Mouse (Mus musculus) CH12.LX (cell line): Measurements from ENCODE around the gene Syne1. TPM values are rescaled to one million over a fixed set of nuclear protein-coding genes. Genes with fewer than 3 reads are reported as not detected.

ENCODE experiments used
- DNase-seq: peaks from one replicate; pipeline ENCODE4 v3.0.0-alpha.2; 2013; ENCODE audit errors: extremely low read depth
- H3K27ac ChIP-seq: 2 replicates; pipeline ENCODE4 v1.5.1; 2012; ENCODE audit warnings: low read depth, mild to moderate bottlenecking, control low read depth, moderate library complexity; ENCODE audit not compliant: insufficient read depth
- H3K27me3 ChIP-seq: replicated peaks from 2 replicates; pipeline ENCODE3; 2012; ENCODE audit warnings: inconsistent platforms
- H3K36me3 ChIP-seq, 2 experiments: replicated peaks in 1 of 2; 2 replicates each; pipeline versions ENCODE3 to v1.6.1; 2012; ENCODE audit warnings: inconsistent platforms in 1 of 2, low read length in 1 of 2, mild to moderate bottlenecking in 1 of 2, mixed read lengths in 1 of 2, moderate library complexity in 1 of 2; ENCODE audit not compliant: control insufficient read depth in 1 of 2, insufficient read depth in 1 of 2
- H3K4me1 ChIP-seq, 2 experiments: 2 replicates each; pipeline ENCODE4 v1.6.1; 2012; ENCODE audit warnings: inconsistent platforms in 1 of 2, moderate library complexity in 1 of 2; ENCODE audit not compliant: insufficient read depth in 2 of 2, control insufficient read depth in 1 of 2
- H3K4me2 ChIP-seq: 2 replicates; pipeline ENCODE4 v1.6.1; 2012; ENCODE audit warnings: low read depth, mild to moderate bottlenecking, control low read depth; ENCODE audit not compliant: poor library complexity, insufficient read depth, severe bottlenecking
- H3K4me3 ChIP-seq, 3 experiments: fragments of 150-350 bp in 1 of 3; sonication (generic) in 1 of 3; replicated peaks in 1 of 3; 2 replicates each; pipeline versions ENCODE3 to v1.5.1; 2011 to 2012; ENCODE audit warnings: low read depth in 2 of 3, low read length in 2 of 3, mild to moderate bottlenecking in 2 of 3, moderate library complexity in 2 of 3, control low read depth in 1 of 3, improper control_type of control experiment in 1 of 3, inconsistent platforms in 1 of 3, mixed read lengths in 1 of 3; ENCODE audit not compliant: poor library complexity in 1 of 3
- H3K79me2 ChIP-seq: replicated peaks from 2 replicates; pipeline ENCODE4 v1.6.1; 2012; ENCODE audit warnings: mild to moderate bottlenecking, moderate library complexity; ENCODE audit not compliant: control insufficient read depth, poor library complexity, insufficient read depth, severe bottlenecking; ENCODE audit errors: extremely low read depth
- H3K9ac ChIP-seq: 2 replicates; pipeline ENCODE4 v1.6.1; 2012; ENCODE audit warnings: low read depth, mild to moderate bottlenecking, control low read depth, moderate library complexity; ENCODE audit not compliant: insufficient read depth
- H3K9me3 ChIP-seq: replicated peaks from 2 replicates; pipeline ENCODE3; 2012; ENCODE audit warnings: low read length, inconsistent platforms, mixed read lengths
- BHLHE40 ChIP-seq: IDR thresholded peaks from 2 replicates; pipeline ENCODE4 v1.6.1; 2011; ENCODE audit warnings: mild to moderate bottlenecking, low read depth, low read length, improper control_type of control experiment
- CHD2 ChIP-seq: IDR thresholded peaks from 2 replicates; pipeline ENCODE4 v1.6.1; 2011; ENCODE audit warnings: low read length, improper control_type of control experiment
- CTCF ChIP-seq, 2 experiments: IDR thresholded peaks in 1 of 2; conservative IDR thresholded peaks in 1 of 2; 2 replicates each; pipeline ENCODE4 v1.5.1; 2011 to 2012; ENCODE audit warnings: low read depth in 2 of 2, low read length in 2 of 2, improper control_type of control experiment in 1 of 2, inconsistent platforms in 1 of 2, mild to moderate bottlenecking in 1 of 2, moderate library complexity in 1 of 2
- E2F4 ChIP-seq: IDR thresholded peaks from 2 replicates; pipeline ENCODE4 v1.6.1; 2011; ENCODE audit warnings: low read depth, low read length, improper control_type of control experiment; ENCODE audit not compliant: insufficient replicate concordance
- ELF1 ChIP-seq: IDR thresholded peaks from 2 replicates; pipeline ENCODE4 v1.6.1; 2014; ENCODE audit warnings: low read depth, mild to moderate bottlenecking, inconsistent platforms, low read length, improper control_type of control experiment
- EP300 ChIP-seq: IDR thresholded peaks from 2 replicates; pipeline ENCODE4 v1.6.1; 2011; ENCODE audit warnings: low read length, improper control_type of control experiment
- ETS1 ChIP-seq: conservative IDR thresholded peaks from 2 replicates; pipeline ENCODE4 v1.6.1; 2012; ENCODE audit warnings: low read depth, mild to moderate bottlenecking, inconsistent platforms, low read length, improper control_type of control experiment, moderate library complexity
- GABPA ChIP-seq: IDR thresholded peaks from 2 replicates; pipeline ENCODE4 v1.6.1; 2012; ENCODE audit warnings: low read depth, low read length, improper control_type of control experiment, inconsistent platforms; ENCODE audit not compliant: insufficient replicate concordance
- HCFC1 ChIP-seq: IDR thresholded peaks from 2 replicates; pipeline ENCODE4 v1.6.1; 2012; ENCODE audit warnings: low read depth, mild to moderate bottlenecking, inconsistent platforms, low read length, improper control_type of control experiment
- IRF4 ChIP-seq: IDR thresholded peaks from 2 replicates; pipeline ENCODE4 v1.6.1; 2014; ENCODE audit warnings: low read depth, mild to moderate bottlenecking, inconsistent platforms, low read length, improper control_type of control experiment
- JUN ChIP-seq: IDR thresholded peaks from 2 replicates; pipeline ENCODE4 v1.6.1; 2011; ENCODE audit warnings: low read depth, mild to moderate bottlenecking, low read length, improper control_type of control experiment, moderate library complexity; ENCODE audit not compliant: insufficient read depth
- KAT2A ChIP-seq: IDR thresholded peaks from 2 replicates; pipeline ENCODE4 v1.6.1; 2012; ENCODE audit warnings: low read length, improper control_type of control experiment, inconsistent platforms; ENCODE audit not compliant: insufficient replicate concordance
- MAFK ChIP-seq: IDR thresholded peaks from 2 replicates; pipeline ENCODE4 v1.6.1; 2011; ENCODE audit warnings: low read length, improper control_type of control experiment; ENCODE audit not compliant: insufficient replicate concordance
- MAZ ChIP-seq: IDR thresholded peaks from 2 replicates; pipeline ENCODE4 v1.6.1; 2012; ENCODE audit warnings: low read depth, mild to moderate bottlenecking, inconsistent platforms, low read length, improper control_type of control experiment, moderate library complexity
- MEF2A ChIP-seq: IDR thresholded peaks from 2 replicates; pipeline ENCODE4 v1.6.1; 2014; ENCODE audit warnings: low read depth, mild to moderate bottlenecking, inconsistent platforms, low read length, improper control_type of control experiment, borderline replicate concordance
- MXI1 ChIP-seq: IDR thresholded peaks from 2 replicates; pipeline ENCODE4 v1.6.1; 2011; ENCODE audit warnings: mild to moderate bottlenecking, low read depth, low read length, improper control_type of control experiment
- MYC ChIP-seq: IDR thresholded peaks from 2 replicates; pipeline ENCODE4 v1.6.1; 2011; ENCODE audit warnings: low read depth, mild to moderate bottlenecking, improper control_type of control experiment, low read length
- NRF1 ChIP-seq: IDR thresholded peaks from 2 replicates; pipeline ENCODE4 v1.6.1; 2014; ENCODE audit warnings: low read depth, mild to moderate bottlenecking, inconsistent platforms, low read length, improper control_type of control experiment, moderate library complexity
- PAX5 ChIP-seq: IDR thresholded peaks from 2 replicates; pipeline ENCODE4 v1.6.1; 2012; ENCODE audit warnings: low read length, inconsistent platforms, mixed read lengths
- POLR2A ChIP-seq: IDR thresholded peaks from 2 replicates; pipeline ENCODE4 v1.6.1; 2011; ENCODE audit warnings: low read depth, mild to moderate bottlenecking, improper control_type of control experiment, low read length
- POLR2AphosphoS2 ChIP-seq: IDR thresholded peaks from 2 replicates; pipeline ENCODE4 v1.6.1; 2011; ENCODE audit warnings: low read depth, low read length, improper control_type of control experiment
- RAD21 ChIP-seq: IDR thresholded peaks from 2 replicates; pipeline ENCODE4 v1.6.1; 2011; ENCODE audit warnings: low read depth, mild to moderate bottlenecking, low read length, improper control_type of control experiment, moderate library complexity
- RCOR1 ChIP-seq: conservative IDR thresholded peaks from 2 replicates; pipeline ENCODE4 v1.6.1; 2012; ENCODE audit warnings: low read depth, mild to moderate bottlenecking, inconsistent platforms, low read length, improper control_type of control experiment
- SIN3A ChIP-seq: IDR thresholded peaks from 2 replicates; pipeline ENCODE4 v1.6.1; 2012; ENCODE audit warnings: low read length, improper control_type of control experiment, inconsistent platforms
- SMC3 ChIP-seq: IDR thresholded peaks from 2 replicates; pipeline ENCODE4 v1.6.1; 2011; ENCODE audit warnings: low read depth, low read length, improper control_type of control experiment
- TCF12 ChIP-seq: IDR thresholded peaks from 2 replicates; pipeline ENCODE4 v1.6.1; 2014; ENCODE audit warnings: low read depth, mild to moderate bottlenecking, inconsistent platforms, low read length, improper control_type of control experiment
- USF1 ChIP-seq: IDR thresholded peaks from 2 replicates; pipeline ENCODE4 v1.6.1; 2014; ENCODE audit warnings: low read depth, mild to moderate bottlenecking, inconsistent platforms, low read length, improper control_type of control experiment
- ZC3H11A ChIP-seq: IDR thresholded peaks from 2 replicates; pipeline ENCODE4 v1.6.1; 2012; ENCODE audit warnings: low read depth, mild to moderate bottlenecking, inconsistent platforms, low read length, improper control_type of control experiment
- ZMIZ1 ChIP-seq: IDR thresholded peaks from 2 replicates; pipeline ENCODE4 v1.6.1; 2012; ENCODE audit warnings: low read depth, mild to moderate bottlenecking, inconsistent platforms, low read length, improper control_type of control experiment
- ZNF384 ChIP-seq: IDR thresholded peaks from 2 replicates; pipeline ENCODE4 v1.6.1; 2012; ENCODE audit warnings: low read depth, low read length, improper control_type of control experiment, inconsistent platforms
- dilution Hi-C: fragments of 300-500 bp; cut with MboI; formaldehyde crosslinking; loops from 2 replicates; pipeline ENCODE4 v1.14.3; 2020; ENCODE audit warnings: low sequenced_read_pairs; ENCODE audit not compliant: extremely low pct_unique_long_range_greater_than_20kb, extremely low pct_ligation_motif_present
- in situ Hi-C: fragments of 300-500 bp; cut with MboI; formaldehyde crosslinking; loops from 3 replicates; pipeline ENCODE4 v1.14.3; 2019; ENCODE audit warnings: low sequenced_read_pairs, low pct_ligation_motif_present, low pct_unique_long_range_greater_than_20kb, mixed read lengths
- polyA plus RNA-seq: library from polyadenylated mRNA; unstranded; fragments of >175 nt; gene quantifications from 2 replicates; pipeline ENCODE4 v1.2.1, GENCODE M21; 2012; ENCODE audit warnings: low read depth; ENCODE audit not compliant: insufficient read length
- total RNA-seq, 2 experiments: library from RNA; depleted of rRNA; stranded (reverse); fragments of 300-350 nt in 1 of 2; fragments of >200 nt in 1 of 2; gene quantifications; 2 replicates each; pipeline ENCODE4 v1.2.3; 2012 to 2014

Gene Syne1
- total and polyA plus RNA-seq, 3 experiments: 3.1 to 7.6 (median 3.6) TPM

GRCm38 (mm10) chr10:5008795-5009366 is 542.4 kb downstream of the Syne1 start:
- Histone ChIP-seq H3K9ac (no peak overlapping the region), H3K9me3 (no peaks in the 10 kb centered on the region), H3K79me2 (no peaks in the 10 kb centered on the region), H3K4me1 (peaks cover 0 to 12% of the 10 kb centered on the region in 2 experiments; a peak in 2 of 4 replicates), H3K36me3 (no peaks in the 10 kb centered on the region), H3K27me3 (no peaks in the 10 kb centered on the region), H3K27ac (no peak overlapping the region), H3K4me2 (no peak overlapping the region), H3K4me3 (no peak overlapping the region)
- no peak for TF ChIP-seq MEF2A
- no peak for TF ChIP-seq EP300
- no peak for TF ChIP-seq MAFK
- TF ChIP-seq MAZ: no peak
- no peak for TF ChIP-seq POLR2AphosphoS2
- TF ChIP-seq HCFC1: no peak
- no peak for TF ChIP-seq IRF4
- TF ChIP-seq CTCF (conservative IDR thresholded peaks at IDR 0.05 in 1 of 2, IDR thresholded peaks at IDR 0.05 in 1 of 2; ENCODE audit: low read depth in 2 of 2, low read length in 2 of 2): no peak
- no peak for TF ChIP-seq ZC3H11A
- no peak for TF ChIP-seq CHD2
- no peak for TF ChIP-seq MYC
- TF ChIP-seq ELF1: no peak
- TF ChIP-seq TCF12: no peak
- no peak for TF ChIP-seq RCOR1
- TF ChIP-seq MXI1: no peak
- no peak for TF ChIP-seq POLR2A
- TF ChIP-seq GABPA: no peak
- no peak for TF ChIP-seq BHLHE40
- no peak for DNase-seq
- dilution Hi-C loops: no loop called here
- in situ Hi-C loops: no loop called here

- Histone ChIP-seq H3K4me3 (no peak overlapping the region), H3K27ac (no peak overlapping the region), H3K79me2 (no peaks in the 10 kb centered on the region), H3K9ac (no peak overlapping the region), H3K27me3 (no peaks in the 10 kb centered on the region), H3K9me3 (no peaks in the 10 kb centered on the region), H3K36me3 (no peaks in the 10 kb centered on the region), H3K4me1 (no peaks in the 10 kb centered on the region), H3K4me2 (no peak overlapping the region)
- no peak for DNase-seq
- no peak for TF ChIP-seq MYC
- no peak for TF ChIP-seq TCF12
- TF ChIP-seq MAZ: no peak
- no peak for TF ChIP-seq RAD21
- no peak for TF ChIP-seq ZMIZ1
- TF ChIP-seq GABPA: no peak
- no peak for TF ChIP-seq MAFK
- TF ChIP-seq BHLHE40: no peak
- TF ChIP-seq ETS1: no peak
- no peak for TF ChIP-seq MEF2A
- no peak for TF ChIP-seq ZNF384
- no peak for TF ChIP-seq PAX5
- no peak for TF ChIP-seq E2F4
- no peak for TF ChIP-seq SMC3
- TF ChIP-seq NRF1: no peak
- no peak for TF ChIP-seq USF1
- no peak for TF ChIP-seq KAT2A
- TF ChIP-seq JUN: no peak
- TF ChIP-seq SIN3A: no peak
- dilution Hi-C loops: no loop called here
- in situ Hi-C loops: loop anchor here (25.0 kb wide), 1 partner anchor 359 kb away; no protein-coding TSS in a partner anchor
These were observed 554.7 kb downstream of the Syne1 start for GRCm38 (mm10) chr10:4996592-4996991.
